Mouse (Mus musculus) embryonic facial prominence, embryonic 10.5 days (tissue): ENCODE data around the gene P4ha3. TPM values are rescaled to one million over a fixed set of nuclear protein-coding genes. Genes with fewer than 3 reads are reported as not detected.
A peak's percentile ranks its signal among the peaks of the same experiment; 100 is the strongest.
"Not testable (repeated sequence)": the region's sequence is repeated elsewhere in the genome, so short reads cannot be mapped to it uniquely, and the experiment has no call there.

ENCODE experiments used
- DNase-seq: peaks from one replicate; pipeline ENCODE4 v3.0.0-alpha.2; 2017; ENCODE audit warnings: low spot score
- H3K27ac ChIP-seq: fragments of 300-500 bp; sonication (generic); replicated peaks from 2 replicates; pipeline ENCODE4 v1.5.1; 2016; ENCODE audit warnings: mild to moderate bottlenecking
- H3K27me3 ChIP-seq: fragments of 300-500 bp; sonication (generic); replicated peaks from 2 replicates; pipeline ENCODE4 v1.6.1; 2016; ENCODE audit warnings: low read depth, mild to moderate bottlenecking; ENCODE audit not compliant: poor library complexity, severe bottlenecking
- H3K36me3 ChIP-seq: fragments of 300-500 bp; sonication (generic); replicated peaks from 2 replicates; pipeline ENCODE4 v1.6.1; 2016; ENCODE audit warnings: mild to moderate bottlenecking, moderate library complexity
- H3K4me1 ChIP-seq: fragments of 300-500 bp; sonication (generic); 2 replicates; pipeline ENCODE4 v1.6.1; 2016
- H3K4me3 ChIP-seq: fragments of 300-500 bp; sonication (generic); 2 replicates; pipeline ENCODE4 v1.5.1; 2016; ENCODE audit warnings: mild to moderate bottlenecking, moderate library complexity
- H3K9me3 ChIP-seq: fragments of 300-500 bp; sonication (generic); 2 replicates; pipeline ENCODE4 v1.6.1; 2016; ENCODE audit warnings: mild to moderate bottlenecking
- WGBS: fragments of 180-500 bp; shearing (Covaris S2); methylation state at CpG from one replicate; pipeline ENCODE4 v1.1.7; 2016; 5-methylcytosine and 5-hydroxymethylcytosine counted together
- polyA plus RNA-seq: library from polyadenylated mRNA; unstranded; fragments of >200 nt; fragmentation: Nextera tagmentation; extraction: Ambion mirVana; gene quantifications from 2 replicates; pipeline ENCODE4 v1.2.1, GENCODE M21; 2016

P4ha3 gene
- 1.6 and 2.3 TPM in 2 replicates for polyA plus RNA-seq

DNA sequence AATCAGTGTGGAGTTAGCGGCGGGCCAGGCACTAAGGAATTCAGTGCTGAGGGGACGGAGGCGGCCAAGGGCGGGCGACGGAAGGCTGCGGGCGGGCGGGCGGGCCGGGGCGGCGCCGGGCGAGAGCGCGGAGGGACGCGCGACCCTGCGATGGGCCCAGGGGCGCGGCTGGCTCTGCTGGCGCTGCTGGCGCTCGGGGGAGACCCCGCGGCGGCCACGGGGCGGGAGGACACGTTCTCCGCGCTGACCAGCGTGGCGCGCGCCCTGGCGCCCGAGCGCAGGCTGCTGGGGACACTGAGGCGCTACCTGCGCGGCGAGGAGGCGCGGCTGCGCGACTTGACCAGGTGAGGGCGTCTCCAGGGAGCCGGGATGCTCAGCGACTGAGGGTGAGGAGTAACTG, at the start of gene P4ha3:
TSS of gene P4ha3 (plus strand) at position 138 of the 400 bp plus-strand sequence.
- DNase-seq: peak; percentile 59
- Histone ChIP-seq H3K27ac (peak within 1 kb of the TSS; percentile 86), H3K4me1 (peaks cover 37% of the 10 kb centered on the region), H3K9me3 (peaks cover under 1% of the 10 kb centered on the region; the same call in 1 of the 2 replicates), H3K4me3 (peak within 1 kb of the TSS; percentile 75), H3K27me3 (peaks cover 60% of the 10 kb centered on the region), H3K36me3 (no peaks in the 10 kb centered on the region)
- under 1% methylated on average over 53 of the region's 53 CpGs for WGBS

DNA sequence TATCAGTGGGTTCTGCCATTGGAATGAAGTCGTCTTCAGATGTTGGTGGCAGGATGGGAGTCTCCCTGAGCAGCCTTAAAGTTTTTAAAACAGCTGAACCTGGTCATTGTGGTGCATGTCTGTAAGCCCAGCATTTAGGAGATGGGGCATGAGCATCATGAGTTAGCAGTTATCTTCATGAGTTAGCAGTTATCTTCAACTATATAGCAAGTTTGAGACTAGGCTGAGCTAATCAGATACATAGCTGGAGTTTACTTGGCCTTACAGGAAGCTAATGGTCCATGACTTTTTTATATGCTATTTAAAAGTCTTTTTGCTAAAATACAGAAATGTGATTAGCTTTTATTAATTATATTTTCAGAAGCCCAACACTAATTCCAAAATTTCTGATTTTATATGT, 47.0 kb upstream of the P4ha3 start:
- Histone ChIP-seq H3K4me1 (peaks cover 5% of the 10 kb centered on the region; the same call in 1 of the 2 replicates), H3K36me3 (no peaks in the 10 kb centered on the region), H3K27me3 (no peaks in the 10 kb centered on the region), H3K9me3 (no peaks in the 10 kb centered on the region), H3K27ac (no peak overlapping the region), H3K4me3 (no peak overlapping the region)
- no peak for DNase-seq
- 85% methylated on average over 1 of the region's 1 CpGs for WGBS

DNA sequence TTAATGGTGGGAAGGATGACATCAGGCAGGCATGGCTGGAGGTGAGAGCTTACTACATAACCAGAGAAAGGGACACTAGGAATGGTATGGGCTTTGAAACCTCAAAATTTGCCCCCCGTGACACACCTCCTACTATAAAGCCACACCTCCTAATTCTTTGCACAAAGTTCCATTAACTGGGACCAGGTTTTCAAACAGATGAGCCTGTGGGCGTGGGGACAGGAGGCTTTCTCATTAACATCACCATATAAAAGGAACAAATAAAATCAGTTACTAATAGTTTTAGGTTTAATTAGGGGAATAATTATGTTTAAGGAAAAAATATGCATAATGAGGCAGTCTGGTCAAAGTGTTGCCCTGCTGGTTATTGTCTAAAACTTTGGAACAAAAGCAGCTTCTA, 44.7 kb upstream of the P4ha3 start:
- no peaks in the 10 kb centered on the region for H3K36me3 ChIP-seq
- no peak for DNase-seq
- no peaks in the 10 kb centered on the region for H3K9me3 ChIP-seq
- H3K27me3 ChIP-seq: no peaks in the 10 kb centered on the region
- no peak overlapping the region for H3K4me3 ChIP-seq
- 0 out of 2 replicates have a peak, but pooled peaks cover 2% of the 10 kb centered on the region for H3K4me1 ChIP-seq
- WGBS: 86% methylated on average over 2 of the region's 2 CpGs
- H3K27ac ChIP-seq: no peak overlapping the region

DNA sequence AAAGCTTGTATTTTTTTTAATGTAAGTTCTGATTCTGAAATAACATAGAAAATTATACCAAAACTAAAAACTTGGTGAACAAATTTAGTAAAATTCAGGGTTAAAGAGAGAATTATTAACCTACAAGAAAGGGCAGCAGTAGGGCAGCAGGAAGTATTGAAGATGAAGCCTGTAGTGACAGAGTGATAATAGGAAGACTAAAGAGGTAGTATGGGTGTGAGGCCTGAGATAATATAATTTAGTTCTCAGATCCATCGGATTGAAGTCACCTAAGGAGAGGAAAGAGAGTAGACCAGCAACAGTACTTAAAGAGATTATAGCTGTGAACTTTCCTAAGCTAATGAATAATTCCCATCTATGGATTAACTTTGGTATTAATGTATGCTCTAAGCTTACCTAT, 42.3 kb upstream of the P4ha3 start:
- Histone ChIP-seq H3K4me3 (no peak overlapping the region), H3K27me3 (no peaks in the 10 kb centered on the region), H3K4me1 (0 out of 2 replicates have a peak, but pooled peaks cover 2% of the 10 kb centered on the region), H3K27ac (no peak overlapping the region), H3K36me3 (no peaks in the 10 kb centered on the region), H3K9me3 (no peaks in the 10 kb centered on the region)
- WGBS: 85% methylated on average over 1 of the region's 1 CpGs
- DNase-seq: no peak

DNA sequence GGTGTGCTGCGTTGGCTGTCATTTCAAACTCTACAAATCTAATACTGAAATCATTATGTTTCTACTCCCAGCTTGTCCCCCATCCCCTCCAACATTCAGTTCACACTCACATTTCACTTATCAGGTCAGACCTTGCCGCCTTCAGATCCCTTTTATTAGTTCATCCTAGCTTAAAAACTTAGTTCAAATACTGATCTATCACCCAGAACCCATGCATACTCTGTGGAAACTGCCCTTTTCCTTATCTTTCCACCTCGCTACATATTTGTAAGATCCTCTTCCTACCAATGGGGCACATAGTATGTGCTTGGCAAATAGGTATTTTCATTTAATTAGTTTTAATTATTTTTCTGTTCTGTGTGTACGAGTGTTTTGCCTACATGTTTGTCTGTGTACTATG, 41.1 kb upstream of the P4ha3 start:
- no peak for DNase-seq
- no peaks in the 10 kb centered on the region for H3K9me3 ChIP-seq
- H3K4me1 ChIP-seq: no peaks in the 10 kb centered on the region
- no peak overlapping the region for H3K4me3 ChIP-seq
- no peak overlapping the region for H3K27ac ChIP-seq
- H3K36me3 ChIP-seq: no peaks in the 10 kb centered on the region
- WGBS: 89% methylated on average over 4 of the region's 4 CpGs
- no peaks in the 10 kb centered on the region for H3K27me3 ChIP-seq

DNA sequence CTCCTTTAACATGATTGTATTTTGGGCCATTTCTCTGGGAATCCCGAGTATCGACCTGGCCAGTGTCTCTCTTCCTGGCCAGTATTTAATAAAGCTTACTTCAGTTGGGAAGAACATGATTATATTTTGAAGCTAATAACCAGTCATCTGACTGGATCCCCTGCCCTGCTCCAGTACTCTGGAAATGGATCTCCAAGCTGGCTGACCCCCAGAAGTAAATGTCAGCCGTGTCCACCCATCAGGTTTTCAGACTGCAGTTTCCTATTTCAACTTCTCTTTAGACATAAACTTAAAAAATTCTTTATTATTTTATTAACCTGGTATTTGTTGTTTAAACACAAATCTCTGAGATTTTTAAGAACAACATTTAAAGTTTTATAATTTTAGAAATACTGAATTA, 40.1 kb upstream of the P4ha3 start:
- DNase-seq: no peak
- Histone ChIP-seq H3K4me1 (no peaks in the 10 kb centered on the region), H3K9me3 (no peaks in the 10 kb centered on the region), H3K36me3 (no peaks in the 10 kb centered on the region), H3K27ac (no peak overlapping the region), H3K27me3 (no peaks in the 10 kb centered on the region), H3K4me3 (no peak overlapping the region)
- WGBS: 90% methylated on average over 3 of the region's 3 CpGs

GRCm38 (mm10) chr7:100250667-100251066, 34.7 kb upstream of the P4ha3 start:
- H3K9me3 ChIP-seq: no peaks in the 10 kb centered on the region
- H3K4me1 ChIP-seq: no peaks in the 10 kb centered on the region
- no peak overlapping the region for H3K27ac ChIP-seq
- DNase-seq: no peak
- peaks cover 18% of the 10 kb centered on the region for H3K36me3 ChIP-seq
- 92% methylated on average over 5 of the region's 5 CpGs for WGBS
- H3K4me3 ChIP-seq: no peak overlapping the region
- no peaks in the 10 kb centered on the region for H3K27me3 ChIP-seq

GRCm38 (mm10) chr7:100262350-100262749, 23.0 kb upstream of the P4ha3 start:
- Histone ChIP-seq H3K27ac (no peak overlapping the region), H3K9me3 (no peaks in the 10 kb centered on the region), H3K27me3 (no peaks in the 10 kb centered on the region), H3K4me3 (no peak overlapping the region), H3K36me3 (peaks cover 26% of the 10 kb centered on the region), H3K4me1 (no peaks in the 10 kb centered on the region)
- DNase-seq: no peak
- WGBS: 87% methylated on average over 3 of the region's 3 CpGs

DNA sequence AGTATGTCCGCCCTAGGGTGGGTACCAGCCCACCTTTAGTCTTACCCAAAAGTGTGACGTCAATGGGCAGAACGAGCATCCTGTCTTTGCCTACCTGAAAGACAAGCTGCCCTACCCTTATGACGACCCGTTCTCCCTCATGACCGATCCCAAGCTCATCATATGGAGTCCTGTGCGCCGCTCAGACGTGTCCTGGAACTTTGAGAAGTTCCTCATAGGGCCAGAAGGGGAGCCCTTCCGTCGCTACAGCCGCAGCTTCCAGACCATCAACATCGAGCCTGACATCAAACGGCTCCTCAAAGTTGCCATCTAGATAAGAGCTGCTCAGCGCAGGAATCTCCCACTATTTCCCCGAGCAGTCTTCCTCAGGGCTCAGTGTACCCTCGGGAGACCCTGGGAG, 20.4 kb upstream of the P4ha3 start:
- H3K27me3 ChIP-seq, DNase-seq, H3K4me1 ChIP-seq, H3K9me3 ChIP-seq, H3K4me3 ChIP-seq, H3K27ac ChIP-seq: not testable (repeated sequence)
- WGBS: 57% methylated on average over 17 of the region's 17 CpGs
- H3K36me3 ChIP-seq: peaks cover 30% of the 10 kb centered on the region

GRCm38 (mm10) chr7:100272369-100272768, 13.0 kb upstream of the P4ha3 start:
- H3K27me3 ChIP-seq: no peaks in the 10 kb centered on the region
- no peak for DNase-seq
- 97% methylated on average over 8 of the region's 8 CpGs for WGBS
- H3K4me3 ChIP-seq: no peak overlapping the region
- no peaks in the 10 kb centered on the region for H3K4me1 ChIP-seq
- H3K9me3 ChIP-seq: no peaks in the 10 kb centered on the region
- H3K36me3 ChIP-seq: peaks cover 13% of the 10 kb centered on the region; the same call in 1 of the 2 replicates
- H3K27ac ChIP-seq: no peak overlapping the region

DNA sequence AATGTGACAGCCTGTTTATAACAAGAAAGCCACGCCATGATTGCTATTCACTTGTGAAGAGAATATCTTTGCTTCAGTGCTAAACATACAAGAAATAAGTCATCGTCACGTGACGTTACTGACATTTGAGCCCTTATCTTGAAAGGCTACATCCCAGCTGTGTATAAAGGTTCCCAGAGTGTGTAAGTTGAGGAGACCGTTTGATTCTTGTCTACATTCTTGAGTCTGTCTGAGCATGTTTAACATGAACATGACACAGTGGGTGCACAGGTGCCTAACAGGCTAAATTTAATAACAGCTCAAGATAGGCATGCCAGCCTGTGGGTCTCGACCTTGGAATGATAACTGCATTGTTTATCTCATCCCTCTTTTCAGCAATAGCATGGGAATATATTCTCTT, 10.8 kb upstream of the P4ha3 start:
- WGBS: 83% methylated on average over 6 of the region's 6 CpGs
- H3K36me3 ChIP-seq: peaks cover 9% of the 10 kb centered on the region; the same call in 1 of the 2 replicates
- no peak overlapping the region for H3K27ac ChIP-seq
- DNase-seq: no peak
- no peak overlapping the region for H3K4me3 ChIP-seq
- no peaks in the 10 kb centered on the region for H3K4me1 ChIP-seq
- H3K9me3 ChIP-seq: no peaks in the 10 kb centered on the region
- no peaks in the 10 kb centered on the region for H3K27me3 ChIP-seq

- Histone ChIP-seq H3K27ac (no peak overlapping the region), H3K27me3 (no peaks in the 10 kb centered on the region), H3K4me1 (no peaks in the 10 kb centered on the region), H3K4me3 (no peak overlapping the region), H3K9me3 (no peaks in the 10 kb centered on the region), H3K36me3 (peaks cover 9% of the 10 kb centered on the region; the same call in 1 of the 2 replicates)
- DNase-seq: no peak
- WGBS: 47% methylated on average over 2 of the region's 2 CpGs
Observed at GRCm38 (mm10) chr7:100276397-100276796, 8.9 kb upstream of the P4ha3 start.

GRCm38 (mm10) chr7:100279803-100280202, 5.5 kb upstream of the P4ha3 start:
- H3K27me3 ChIP-seq: peaks cover 23% of the 10 kb centered on the region
- H3K36me3 ChIP-seq: no peaks in the 10 kb centered on the region
- no peak overlapping the region for H3K27ac ChIP-seq
- H3K4me1 ChIP-seq: no peaks in the 10 kb centered on the region
- 0% methylated on average over 1 of the region's 1 CpGs for WGBS
- DNase-seq: peak; percentile 47
- H3K4me3 ChIP-seq: no peak overlapping the region
- H3K9me3 ChIP-seq: no peaks in the 10 kb centered on the region

GRCm38 (mm10) chr7:100281596-100281995, 3.7 kb upstream of the P4ha3 start:
- H3K4me1 ChIP-seq: peaks cover 11% of the 10 kb centered on the region
- DNase-seq: no peak

More at GRCm38 (mm10) chr7:100281596-100281995, 3.7 kb upstream of the P4ha3 start:
- Histone ChIP-seq H3K27me3 (peaks cover 41% of the 10 kb centered on the region), H3K27ac (no peak overlapping the region), H3K4me3 (no peak overlapping the region), H3K9me3 (no peaks in the 10 kb centered on the region), H3K36me3 (no peaks in the 10 kb centered on the region)
- 65% methylated on average over 3 of the region's 3 CpGs for WGBS
